Mouse (Mus musculus): ENCODE results near the gene Btnl1. TPM values are rescaled to one million over a fixed set of nuclear protein-coding genes. Genes with fewer than 3 reads are reported as not detected.

Gene Btnl1
- polyA plus RNA-seq, 1 experiment from 2014 or later, result not detected

DNA sequence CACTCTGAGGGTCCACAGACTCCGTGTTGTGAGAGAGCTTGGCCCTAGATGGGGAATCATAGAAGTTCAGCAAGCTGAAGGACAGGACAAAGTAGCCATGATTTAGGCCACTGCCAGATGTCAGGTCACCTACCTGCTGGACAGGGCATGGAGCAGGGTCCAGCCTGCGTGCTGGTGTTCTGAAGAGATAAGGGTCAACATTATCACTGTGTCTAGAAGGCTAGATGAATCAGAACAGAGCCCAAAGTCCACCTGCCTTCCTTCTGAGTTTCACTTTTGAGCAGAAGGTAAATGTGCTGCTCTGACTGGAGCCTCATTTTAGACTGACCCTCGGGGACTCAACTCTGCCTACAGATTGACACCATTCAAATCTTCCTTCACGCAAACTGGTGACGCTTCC lies 22.4 kb upstream of the Btnl1 start, which contains the start of gene Btnl2:
Gene Btnl2 (plus strand): TSS at position 284 of the 400 bp plus-strand sequence.
- Histone ChIP-seq H3K9ac (ENCODE audit: low read depth, low read length) (no peak within 1 kb of the TSS), H3K36me3 (ENCODE audit: control insufficient read depth, insufficient read depth, low read length) (no peaks in the 10 kb centered on the region)
- WGBS, result 91% methylated on average over 5 of the region's 5 CpGs

DNA sequence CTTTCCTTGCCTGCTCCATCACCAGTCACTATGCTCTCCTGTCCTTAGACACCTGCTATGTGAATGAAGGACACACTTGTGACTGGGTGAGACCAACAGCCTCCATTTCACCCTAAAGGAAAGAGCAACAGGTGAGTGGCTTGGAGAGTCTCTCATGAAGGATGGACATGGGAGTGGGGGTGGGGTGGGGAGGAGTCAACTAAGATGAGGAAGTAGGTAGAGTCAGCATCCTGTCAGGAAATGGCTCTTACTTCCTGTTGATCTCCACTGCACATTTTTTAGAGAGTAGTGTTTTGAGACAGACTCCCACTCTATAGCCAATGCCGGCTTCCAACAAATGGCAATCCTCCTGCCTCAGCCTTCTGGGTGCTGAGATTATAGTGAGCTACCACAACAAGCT lies 22.0 kb upstream of the Btnl1 start:
- no peak overlapping the region for H3K4me2 ChIP-seq (replicated peaks; ENCODE audit: low read depth, low read length)
- WGBS, result 71% methylated on average over 1 of the region's 1 CpGs

More for the DNA sequence above, 22.4 kb upstream of the Btnl1 start, which contains the start of gene Btnl2:
- no peak within 1 kb of the TSS for H3K4me2 ChIP-seq (replicated peaks; ENCODE audit: low read depth, low read length)
- no peak within 1 kb of the TSS for H3K27ac ChIP-seq (ENCODE audit: low read depth, low read length)
- no peaks in the 10 kb centered on the region for H3K4me1 ChIP-seq (ENCODE audit: control insufficient read depth, insufficient read depth, low read length)
- ATAC-seq (ENCODE audit: low FRiP score, low TSS enrichment), result no peak
- 0 out of 2 replicates have a peak, but pooled peaks cover 2% of the 10 kb centered on the region for H3K9me3 ChIP-seq (ENCODE audit: control insufficient read depth, low read length)
- H3K4me3 ChIP-seq (ENCODE audit: low read length), result no peak within 1 kb of the TSS
- H3K27me3 ChIP-seq (ENCODE audit: control insufficient read depth, insufficient read depth, low read length), result no peaks in the 10 kb centered on the region

DNA sequence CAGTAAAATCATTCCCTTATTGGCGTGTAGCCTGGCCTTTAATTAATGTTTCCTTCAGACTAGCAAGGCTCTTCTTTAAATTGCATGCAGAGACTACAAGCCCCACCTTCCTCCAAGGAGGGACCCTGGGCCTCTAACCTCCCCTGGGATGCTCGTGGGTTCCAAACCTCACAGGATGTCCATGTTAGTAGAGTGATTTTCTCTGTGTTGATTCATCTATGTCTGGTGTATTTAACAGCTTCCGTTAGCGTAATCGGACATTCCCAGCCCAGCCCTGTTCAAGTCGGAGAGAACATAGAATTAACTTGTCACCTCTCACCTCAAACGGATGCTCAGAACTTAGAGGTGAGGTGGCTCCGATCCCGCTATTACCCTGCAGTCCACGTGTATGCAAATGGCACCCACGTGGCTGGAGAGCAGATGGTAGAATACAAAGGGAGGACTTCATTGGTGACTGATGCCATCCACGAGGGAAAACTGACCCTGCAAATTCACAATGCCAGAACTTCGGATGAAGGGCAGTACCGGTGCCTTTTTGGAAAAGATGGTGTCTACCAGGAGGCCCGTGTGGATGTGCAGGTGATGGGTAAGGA lies 13.9 kb upstream of the Btnl1 start:
- no peak overlapping the region for H3K27ac ChIP-seq (ENCODE audit: low read depth, low read length)
- H3K9me3 ChIP-seq (ENCODE audit: control insufficient read depth, low read length), result no peaks in the 10 kb centered on the region
- no peaks in the 10 kb centered on the region for H3K27me3 ChIP-seq (ENCODE audit: control insufficient read depth, insufficient read depth, low read length)
- H3K4me1 ChIP-seq (ENCODE audit: control insufficient read depth, insufficient read depth, low read length), result no peaks in the 10 kb centered on the region
- H3K36me3 ChIP-seq (ENCODE audit: control insufficient read depth, insufficient read depth, low read length), result no peaks in the 10 kb centered on the region
- no peak for ATAC-seq (ENCODE audit: low FRiP score, low TSS enrichment)
- 84% methylated on average over 15 of the region's 15 CpGs for WGBS
- H3K9ac ChIP-seq (ENCODE audit: low read depth, low read length), result no peak overlapping the region
- H3K4me3 ChIP-seq (ENCODE audit: low read length), result no peak overlapping the region
- no peak overlapping the region for H3K4me2 ChIP-seq (replicated peaks; ENCODE audit: low read depth, low read length)

More for the DNA sequence above, 22.0 kb upstream of the Btnl1 start:
- Histone ChIP-seq H3K36me3 (ENCODE audit: control insufficient read depth, insufficient read depth, low read length) (no peaks in the 10 kb centered on the region), H3K4me1 (ENCODE audit: control insufficient read depth, insufficient read depth, low read length) (no peaks in the 10 kb centered on the region), H3K4me3 (ENCODE audit: low read length) (no peak overlapping the region), H3K9ac (ENCODE audit: low read depth, low read length) (no peak overlapping the region), H3K27ac (ENCODE audit: low read depth, low read length) (no peak overlapping the region), H3K9me3 (ENCODE audit: control insufficient read depth, low read length) (0 out of 2 replicates have a peak, but pooled peaks cover 2% of the 10 kb centered on the region), H3K27me3 (ENCODE audit: control insufficient read depth, insufficient read depth, low read length) (no peaks in the 10 kb centered on the region)
- no peak for ATAC-seq (ENCODE audit: low FRiP score, low TSS enrichment)

DNA sequence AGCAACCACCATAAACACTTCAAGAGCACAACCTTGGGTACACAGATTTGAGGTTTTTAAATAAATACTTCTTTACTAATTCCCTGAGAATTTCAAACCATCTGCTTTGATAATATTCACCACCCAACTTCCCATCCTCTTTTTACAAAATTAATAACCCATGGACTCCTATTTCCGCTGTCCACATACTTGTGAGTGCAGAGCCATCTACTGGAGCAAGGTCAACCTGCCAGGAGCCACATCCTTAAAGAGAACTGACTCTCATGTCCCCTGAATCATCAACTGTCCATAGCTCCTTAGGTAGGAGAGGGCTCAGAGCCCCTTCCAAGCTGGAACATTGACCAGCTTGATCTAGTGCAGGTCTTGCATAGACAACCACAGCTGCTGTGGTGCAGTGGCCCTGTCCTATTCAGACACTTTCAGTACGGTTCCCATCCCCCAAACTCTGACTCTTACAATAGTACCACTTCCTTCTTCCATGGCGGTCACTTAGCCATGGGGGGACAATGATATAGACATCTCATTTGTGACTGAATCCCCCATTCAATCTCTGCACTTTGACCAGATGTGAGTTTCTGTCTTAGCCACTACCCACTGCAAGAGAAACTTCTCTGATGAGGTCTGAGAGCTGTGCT lies 13.1 kb upstream of the Btnl1 start:
- no peaks in the 10 kb centered on the region for H3K9me3 ChIP-seq (ENCODE audit: control insufficient read depth, low read length)
- no peak overlapping the region for H3K9ac ChIP-seq (ENCODE audit: low read depth, low read length)
- 78% methylated on average over 3 of the region's 3 CpGs for WGBS
- no peak overlapping the region for H3K4me3 ChIP-seq (ENCODE audit: low read length)
- H3K4me2 ChIP-seq (replicated peaks; ENCODE audit: low read depth, low read length), result no peak overlapping the region
- H3K36me3 ChIP-seq (ENCODE audit: control insufficient read depth, insufficient read depth, low read length), result no peaks in the 10 kb centered on the region
- H3K27ac ChIP-seq (ENCODE audit: low read depth, low read length), result no peak overlapping the region
- no peak for ATAC-seq (ENCODE audit: low FRiP score, low TSS enrichment)
- H3K27me3 ChIP-seq (ENCODE audit: control insufficient read depth, insufficient read depth, low read length), result no peaks in the 10 kb centered on the region
- H3K4me1 ChIP-seq (ENCODE audit: control insufficient read depth, insufficient read depth, low read length), result no peaks in the 10 kb centered on the region

DNA sequence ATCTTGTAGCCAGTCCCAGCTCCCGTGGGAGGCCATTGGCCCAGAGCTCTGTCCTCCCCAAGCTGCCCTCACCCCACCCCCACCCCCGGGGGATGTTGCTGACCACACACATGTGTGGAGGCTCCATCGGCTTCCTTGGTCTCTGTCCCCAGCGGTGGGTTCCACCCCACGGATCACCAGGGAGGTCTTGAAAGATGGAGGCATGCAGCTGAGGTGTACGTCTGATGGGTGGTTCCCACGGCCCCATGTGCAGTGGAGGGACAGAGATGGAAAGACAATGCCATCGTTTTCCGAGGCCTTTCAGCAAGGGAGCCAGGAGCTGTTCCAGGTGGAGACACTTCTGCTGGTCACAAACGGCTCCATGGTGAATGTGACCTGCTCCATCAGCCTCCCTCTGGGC lies 11.9 kb upstream of the Btnl1 start:
- no peaks in the 10 kb centered on the region for H3K27me3 ChIP-seq (ENCODE audit: control insufficient read depth, insufficient read depth, low read length)
- WGBS, result 71% methylated on average over 10 of the region's 10 CpGs
- H3K4me1 ChIP-seq (ENCODE audit: control insufficient read depth, insufficient read depth, low read length), result no peaks in the 10 kb centered on the region
- no peak overlapping the region for H3K9ac ChIP-seq (ENCODE audit: low read depth, low read length)
- no peaks in the 10 kb centered on the region for H3K36me3 ChIP-seq (ENCODE audit: control insufficient read depth, insufficient read depth, low read length)
- H3K9me3 ChIP-seq (ENCODE audit: control insufficient read depth, low read length), result no peaks in the 10 kb centered on the region
- no peak overlapping the region for H3K27ac ChIP-seq (ENCODE audit: low read depth, low read length)
- H3K4me2 ChIP-seq (replicated peaks; ENCODE audit: low read depth, low read length), result no peak overlapping the region
- no peak overlapping the region for H3K4me3 ChIP-seq (ENCODE audit: low read length)
- no peak for ATAC-seq (ENCODE audit: low FRiP score, low TSS enrichment)

DNA sequence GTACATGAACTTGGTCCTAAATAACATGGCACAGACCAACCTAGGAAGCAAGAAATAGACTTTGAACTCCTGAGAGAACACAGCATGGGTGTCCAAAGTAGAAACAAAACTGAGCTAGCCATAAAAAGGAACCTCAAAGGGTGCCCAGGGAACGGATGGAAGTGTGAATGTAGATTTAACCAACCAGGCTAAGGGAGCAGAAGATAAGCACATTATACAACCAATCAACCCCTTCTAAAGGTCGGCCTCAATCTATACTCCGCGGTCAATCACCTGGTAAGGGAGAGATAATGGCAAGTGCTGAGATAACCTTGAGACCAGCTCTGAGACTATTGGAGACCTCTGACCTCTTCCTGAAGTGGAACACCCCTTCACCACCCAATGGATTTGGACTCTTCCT lies 6.4 kb upstream of the Btnl1 start:
- H3K36me3 ChIP-seq (ENCODE audit: control insufficient read depth, insufficient read depth, low read length), result no peaks in the 10 kb centered on the region
- no peak overlapping the region for H3K9ac ChIP-seq (ENCODE audit: low read depth, low read length)
- H3K4me2 ChIP-seq (replicated peaks; ENCODE audit: low read depth, low read length), result no peak overlapping the region
- no peaks in the 10 kb centered on the region for H3K4me1 ChIP-seq (ENCODE audit: control insufficient read depth, insufficient read depth, low read length)
- ATAC-seq (ENCODE audit: low FRiP score, low TSS enrichment), result no peak
- 76% methylated on average over 4 of the region's 4 CpGs for WGBS
- no peaks in the 10 kb centered on the region for H3K9me3 ChIP-seq (ENCODE audit: control insufficient read depth, low read length)
- no peak overlapping the region for H3K4me3 ChIP-seq (ENCODE audit: low read length)
- H3K27ac ChIP-seq (ENCODE audit: low read depth, low read length), result no peak overlapping the region
- no peaks in the 10 kb centered on the region for H3K27me3 ChIP-seq (ENCODE audit: control insufficient read depth, insufficient read depth, low read length)

DNA sequence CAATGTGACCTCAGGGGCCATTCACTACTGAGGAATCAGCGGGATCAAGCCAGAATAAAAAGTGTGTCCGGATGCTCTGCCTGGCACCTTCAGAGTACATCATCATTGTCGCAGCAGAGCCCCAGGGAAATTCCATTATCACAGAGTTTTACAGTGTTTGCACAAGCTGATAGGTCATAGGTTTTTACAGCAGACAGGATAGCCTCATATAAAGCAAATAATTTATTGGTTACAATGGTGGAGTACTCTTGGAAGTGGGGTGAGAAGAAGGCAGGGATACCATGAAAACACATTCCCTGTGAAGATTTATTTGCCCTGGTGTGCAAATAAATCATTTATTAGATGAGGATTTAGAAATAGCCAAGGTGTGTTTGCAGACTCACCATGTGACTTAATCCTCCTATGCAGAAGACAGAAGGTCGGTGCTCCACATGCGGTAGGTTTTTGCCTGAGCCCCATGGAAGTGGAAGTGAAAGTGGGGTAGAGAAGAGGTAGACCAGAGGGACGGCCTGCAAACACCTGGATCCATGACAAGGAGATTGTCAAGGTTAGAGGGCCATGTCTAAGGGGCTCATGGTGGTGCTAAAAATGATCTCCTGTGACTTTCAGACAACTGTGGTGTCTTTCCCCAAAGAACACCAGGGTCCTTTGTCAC lies 3.8 kb upstream of the Btnl1 start:
- 65% methylated on average over 6 of the region's 6 CpGs for WGBS
- H3K9ac ChIP-seq (ENCODE audit: low read depth, low read length), result no peak overlapping the region
- no peaks in the 10 kb centered on the region for H3K9me3 ChIP-seq (ENCODE audit: control insufficient read depth, low read length)
- no peak overlapping the region for H3K4me2 ChIP-seq (replicated peaks; ENCODE audit: low read depth, low read length)
- no peak overlapping the region for H3K27ac ChIP-seq (ENCODE audit: low read depth, low read length)
- no peak overlapping the region for H3K4me3 ChIP-seq (ENCODE audit: low read length)
- H3K27me3 ChIP-seq (ENCODE audit: control insufficient read depth, insufficient read depth, low read length), result no peaks in the 10 kb centered on the region
- no peak for ATAC-seq (ENCODE audit: low FRiP score, low TSS enrichment)
- no peaks in the 10 kb centered on the region for H3K36me3 ChIP-seq (ENCODE audit: control insufficient read depth, insufficient read depth, low read length)
- no peaks in the 10 kb centered on the region for H3K4me1 ChIP-seq (ENCODE audit: control insufficient read depth, insufficient read depth, low read length)

DNA sequence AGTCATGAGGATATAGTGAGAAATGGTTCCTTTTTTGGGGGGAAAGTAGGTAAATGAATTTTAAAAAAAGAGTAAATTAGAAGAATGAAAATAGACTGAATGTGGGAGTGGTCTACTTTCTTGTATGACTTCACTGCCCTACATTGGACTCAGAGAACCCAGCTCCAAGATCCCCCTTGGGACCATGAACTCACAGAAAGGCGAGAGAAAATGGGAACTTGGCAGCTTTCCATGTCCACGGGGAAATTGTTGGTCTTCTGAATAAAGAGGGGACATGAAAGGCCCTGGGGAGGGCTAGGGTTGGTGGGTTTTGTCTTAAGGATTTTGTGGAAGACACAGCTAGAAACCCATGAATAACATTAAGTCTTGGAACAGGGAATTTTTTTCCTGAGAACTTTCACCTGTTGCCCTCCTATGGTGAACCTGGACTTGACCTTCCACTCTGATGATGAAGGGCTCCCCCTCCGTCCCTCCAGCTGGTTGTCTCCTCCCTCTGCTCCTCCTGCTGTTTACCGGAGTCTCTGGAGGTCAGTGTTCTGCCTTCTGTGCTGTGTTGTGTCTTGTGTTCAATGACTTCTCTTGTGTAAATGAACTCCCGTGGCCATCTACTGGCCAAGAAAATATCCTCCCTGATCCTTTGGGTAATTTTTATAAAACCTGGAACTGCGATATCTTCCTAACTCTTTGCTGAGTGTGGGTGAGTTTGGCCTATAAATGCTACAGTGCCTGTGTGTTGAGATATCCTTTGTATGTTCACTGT lies 698 bp downstream of the Btnl1 start:
- Histone ChIP-seq H3K9ac (ENCODE audit: low read depth, low read length) (no peak overlapping the region), H3K4me1 (ENCODE audit: control insufficient read depth, insufficient read depth, low read length) (no peaks in the 10 kb centered on the region), H3K27ac (ENCODE audit: low read depth, low read length) (no peak overlapping the region), H3K4me3 (ENCODE audit: low read length) (no peak overlapping the region), H3K36me3 (ENCODE audit: control insufficient read depth, insufficient read depth, low read length) (no peaks in the 10 kb centered on the region), H3K9me3 (ENCODE audit: control insufficient read depth, low read length) (no peaks in the 10 kb centered on the region), H3K4me2 (replicated peaks; ENCODE audit: low read depth, low read length) (no peak overlapping the region), H3K27me3 (ENCODE audit: control insufficient read depth, insufficient read depth, low read length) (no peaks in the 10 kb centered on the region)
- no peak for ATAC-seq (ENCODE audit: low FRiP score, low TSS enrichment)
- WGBS, result 54% methylated on average over 6 of the region's 6 CpGs
